Mouse (Mus musculus): Measurements from ENCODE around the gene Zbtb45.

GRCm38 (mm10) chr7:12993148-12993547 is 16.7 kb downstream of the Zbtb45 start:
- TF ChIP-seq MYC (IDR thresholded peaks at IDR 0.05; ENCODE audit: low read depth, low read length) (no peak), POLR2A (IDR thresholded peaks at IDR 0.05; ENCODE audit: control insufficient read depth in 1 of 2, insufficient read depth in 1 of 2, low read depth in 1 of 2, low read length in 2 of 2, poor library complexity in 1 of 2) (no peak), BHLHE40 (IDR thresholded peaks at IDR 0.05; ENCODE audit: borderline replicate concordance, low read depth, low read length) (no peak), CTCF (IDR thresholded peaks at IDR 0.05 in 2 of 3, conservative IDR thresholded peaks at IDR 0.05 in 1 of 3; ENCODE audit: control insufficient read depth in 1 of 3, insufficient read depth in 1 of 3, low read depth in 2 of 3, low read length in 3 of 3, poor library complexity in 1 of 3, severe bottlenecking in 1 of 3) (no peak), USF2 (IDR thresholded peaks at IDR 0.05; ENCODE audit: borderline replicate concordance in 1 of 2, insufficient read depth in 1 of 2, low read depth in 1 of 2, low read length in 2 of 2) (no peak), MAZ (IDR thresholded peaks at IDR 0.05; ENCODE audit: low read depth, low read length) (no peak), EP300 (IDR thresholded peaks at IDR 0.05; ENCODE audit: low read depth in 1 of 2, low read length in 2 of 2) (no peak), POLR2AphosphoS2 (IDR thresholded peaks at IDR 0.05; ENCODE audit: low read length) (no peak), TCF12 (IDR thresholded peaks at IDR 0.05; ENCODE audit: low read depth, low read length) (no peak), USF1 (IDR thresholded peaks at IDR 0.05; ENCODE audit: low read depth, low read length) (no peak), JUND (IDR thresholded peaks at IDR 0.05; ENCODE audit: low read depth, low read length) (no peak), POLR2AphosphoS5 (IDR thresholded peaks at IDR 0.05; ENCODE audit: borderline replicate concordance, low read depth, low read length) (no peak)
